Mouse (Mus musculus) liver, embryonic 14.5 days (tissue): ENCODE results near the gene Rreb1.

Experiments used
- CTCF ChIP-seq: IDR thresholded peaks from 2 replicates; pipeline ENCODE4 v1.5.1; 2016; ENCODE audit warnings: antibody characterized with exemption, low read depth, control low read depth
- EP300 ChIP-seq: IDR thresholded peaks from 2 replicates; pipeline ENCODE4 v1.6.1; 2016; ENCODE audit warnings: antibody characterized with exemption, low read depth

DNA sequence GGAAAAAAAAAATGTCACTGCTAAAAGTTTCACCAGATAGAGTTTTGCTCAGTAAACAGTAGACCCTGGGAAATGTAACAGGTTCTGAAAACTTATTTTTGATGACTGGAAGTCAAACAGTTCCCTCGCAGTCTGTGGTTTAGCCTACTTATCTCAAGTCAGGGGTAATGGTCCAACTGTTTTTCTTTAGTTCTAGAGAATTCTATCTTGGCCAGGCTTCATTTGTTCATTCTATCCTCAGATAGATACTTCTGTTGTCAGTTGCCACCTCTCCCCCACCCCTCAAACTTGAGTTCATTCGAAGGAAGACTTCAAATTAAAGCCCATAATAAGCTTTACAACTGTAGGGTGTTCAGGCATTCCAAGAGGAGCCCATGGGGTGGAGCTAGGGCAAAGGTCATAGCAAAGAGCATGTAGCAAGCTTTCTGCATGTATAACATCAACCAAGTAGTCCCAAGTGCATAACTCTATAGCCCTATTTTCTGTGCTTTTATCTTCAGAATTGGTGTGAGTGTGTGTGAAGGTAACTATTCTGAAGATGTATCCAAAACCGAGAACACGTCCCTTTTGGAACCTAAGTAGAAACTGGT lies 46.2 kb downstream of the Rreb1 start:
- TF ChIP-seq CTCF (no peak), EP300 (no peak)
